14 mouse cellular contexts compared by ENCODE assay signal in genomic region chr3:51091478-51091877, GRCm38 (mm10).
DNase-seq lines count a peak whose midpoint lies in the region.
"Had no signal": no experiment of that assay in that cellular context is flagged by ENCODE, and none has a peak within 500 bp of the region (broad histone marks: within the 10 kb centered on the region; RNA-seq: fewer than 3 reads in every experiment).

No protein-coding gene starts in this region.

- intact Hi-C loops in gastrocnemius, postnatal 14 days (cut with DNase I; ENCODE audit: low total_unique reads), result no loop called here
- intact Hi-C loops in left cerebral cortex, postnatal 10 days (cut with DNase I), result loop anchor here (10.0 kb wide), 2 partner anchors 97 to 157 kb away; no protein-coding TSS in a partner anchor

- DNase-seq in gastrocnemius, postnatal 14 days, result peak; percentile 38
- no peak for DNase-seq in gastrocnemius, postnatal 10 days
- peak; percentile 12 for DNase-seq in ovary, adult 18-20 months (ENCODE audit: low spot score)
- DNase-seq in ovary, postnatal 36 days (ENCODE audit: low spot score), result no peak
- DNase-seq in adipocyte (ENCODE audit: low spot score), result peak; percentile 45
- peak; percentile 34 for DNase-seq in gastrocnemius, postnatal 25 days
- no peak for DNase-seq in left cerebral cortex, postnatal 10 days (ENCODE audit: extremely low spot score in 1 of 2, low spot score in 2 of 2)
- no peak for DNase-seq in thymus, adult 18-20 months
- DNase-seq: cerebellum, adult 11 months; cerebellum, postnatal 14 days; layer of hippocampus, postnatal 36 days; liver; lung, postnatal 10 days; thymus, adult 2 months had no signal

Comparison
In these comparisons a context has a peak if more than half of its experiments do, and no peak if none do; other contexts are left out.
1. DNase-seq: peak in gastrocnemius, postnatal 14 days (single experiment), ovary, adult 18-20 months (single experiment), adipocyte (single experiment) and gastrocnemius, postnatal 25 days (single experiment); none in gastrocnemius, postnatal 10 days (single experiment), ovary, postnatal 36 days (single experiment), left cerebral cortex, postnatal 10 days (0 of 2) and thymus, adult 18-20 months (0 of 2).